Mouse (Mus musculus) kidney, postnatal 0 days (tissue): ENCODE measurements around the gene Nek7. TPM values are rescaled to one million over a fixed set of nuclear protein-coding genes. Genes with fewer than 3 reads are reported as not detected.

Source experiments
- ATAC-seq: fragments of 200-750 bp; cut with Nextera tagmentation; replicated peaks from 2 replicates; pipeline ENCODE4 v1.8.0; 2017; ENCODE audit warnings: low read depth, moderate number of reproducible peaks, moderate TSS enrichment, moderate library complexity; ENCODE audit not compliant: low FRiP score
- DNase-seq: peaks from one replicate; pipeline ENCODE4 v3.0.0-alpha.2; 2016; ENCODE audit warnings: low spot score
- H3K27ac ChIP-seq: fragments of 300-500 bp; sonication (generic); 2 replicates; pipeline ENCODE4 v1.5.1; 2014; ENCODE audit warnings: mild to moderate bottlenecking
- H3K27me3 ChIP-seq: fragments of 300-500 bp; sonication (generic); 2 replicates; pipeline ENCODE4 v1.6.1; 2014; ENCODE audit warnings: low read length, mixed read lengths; ENCODE audit not compliant: insufficient read depth
- H3K36me3 ChIP-seq: fragments of 300-500 bp; sonication (generic); 2 replicates; pipeline ENCODE4 v1.6.1; 2014; ENCODE audit warnings: low read length, mixed read lengths; ENCODE audit not compliant: insufficient read depth
- H3K4me1 ChIP-seq: fragments of 300-500 bp; sonication (generic); replicated peaks from 2 replicates; pipeline ENCODE4 v1.6.1; 2014; ENCODE audit warnings: antibody characterized with exemption, low read length, mixed read lengths; ENCODE audit not compliant: insufficient read depth
- H3K4me2 ChIP-seq: fragments of 300-500 bp; sonication (generic); 2 replicates; pipeline ENCODE4 v1.6.1; 2014; ENCODE audit warnings: mild to moderate bottlenecking, low read length, moderate library complexity, mixed read lengths
- H3K4me3 ChIP-seq: fragments of 300-500 bp; sonication (generic); replicated peaks from 2 replicates; pipeline ENCODE4 v1.5.1; 2014; ENCODE audit warnings: low read depth, low read length
- H3K9ac ChIP-seq: fragments of 300-500 bp; sonication (generic); 2 replicates; pipeline ENCODE4 v1.6.1; 2014; ENCODE audit warnings: low read depth, low read length
- H3K9me3 ChIP-seq: fragments of 300-500 bp; sonication (generic); replicated peaks from 2 replicates; pipeline ENCODE4 v1.6.1; 2016; ENCODE audit warnings: low read length, inconsistent platforms, mixed read lengths
- CTCF ChIP-seq: IDR thresholded peaks from 2 replicates; pipeline ENCODE4 v1.5.1; 2016; ENCODE audit warnings: antibody characterized with exemption, low read depth, mild to moderate bottlenecking, moderate library complexity
- WGBS: fragments of 180-500 bp; shearing (Covaris S2); extraction: QIAGEN DNeasy Blood & Tissue Kit; methylation state at CpG from one replicate; pipeline ENCODE4 v1.1.7; 2014; 5-methylcytosine and 5-hydroxymethylcytosine counted together
- polyA plus RNA-seq: library from polyadenylated mRNA; unstranded; fragments of >200 nt; fragmentation: Nextera tagmentation; extraction: Ambion mirVana; gene quantifications from 2 replicates; pipeline ENCODE4 v1.2.1, GENCODE M21; 2015

Nek7 gene
- polyA plus RNA-seq, 1 experiment from 2014 or later, result 42.8 TPM

GRCm38 (mm10) chr1:138554926-138555325, 65.0 kb downstream of the Nek7 start:
- no peak overlapping the region for H3K27ac ChIP-seq
- H3K4me3 ChIP-seq, result no peak overlapping the region
- 53% methylated on average over 5 of the region's 5 CpGs for WGBS
- H3K9ac ChIP-seq, result no peak overlapping the region
- no peak for TF ChIP-seq CTCF
- ATAC-seq, result 0 out of 2 replicates have a peak, but pooled peaks have one; percentile 36
- no peaks in the 10 kb centered on the region for H3K9me3 ChIP-seq
- H3K27me3 ChIP-seq, result no peaks in the 10 kb centered on the region
- peak; percentile 28 for DNase-seq
- no peak overlapping the region for H3K4me2 ChIP-seq
- H3K36me3 ChIP-seq, result no peaks in the 10 kb centered on the region
- no peaks in the 10 kb centered on the region for H3K4me1 ChIP-seq

GRCm38 (mm10) chr1:138550184-138550583, 69.8 kb downstream of the Nek7 start:
- Histone ChIP-seq H3K4me1 (no peaks in the 10 kb centered on the region), H3K36me3 (no peaks in the 10 kb centered on the region), H3K4me3 (no peak overlapping the region), H3K27me3 (no peaks in the 10 kb centered on the region), H3K9ac (no peak overlapping the region), H3K27ac (no peak overlapping the region), H3K9me3 (no peaks in the 10 kb centered on the region), H3K4me2 (no peak overlapping the region)
- no peak; the same call in 1 of the 2 replicates for ATAC-seq
- WGBS, result 52% methylated on average over 6 of the region's 6 CpGs
- DNase-seq, result peak; percentile 12
- TF ChIP-seq CTCF, result no peak

- Histone ChIP-seq H3K9me3 (no peaks in the 10 kb centered on the region), H3K9ac (no peak overlapping the region), H3K36me3 (no peaks in the 10 kb centered on the region), H3K4me1 (no peaks in the 10 kb centered on the region; the same call in 1 of the 2 replicates), H3K4me2 (no peak overlapping the region), H3K4me3 (no peak overlapping the region), H3K27me3 (no peaks in the 10 kb centered on the region), H3K27ac (no peak overlapping the region; the same call in 1 of the 2 replicates)
- WGBS, result 54% methylated on average over 1 of the region's 1 CpGs
- ATAC-seq, result no peak
- DNase-seq, result no peak
- TF ChIP-seq CTCF, result no peak
Observed at GRCm38 (mm10) chr1:138542170-138542515, 77.8 kb downstream of the Nek7 start.

GRCm38 (mm10) chr1:138541495-138542169, 78.3 kb downstream of the Nek7 start:
- Histone ChIP-seq H3K27ac (no peak overlapping the region; the same call in 1 of the 2 replicates), H3K4me2 (no peak overlapping the region), H3K4me1 (no peaks in the 10 kb centered on the region; the same call in 1 of the 2 replicates), H3K36me3 (no peaks in the 10 kb centered on the region), H3K4me3 (no peak overlapping the region), H3K27me3 (no peaks in the 10 kb centered on the region), H3K9ac (no peak overlapping the region), H3K9me3 (no peaks in the 10 kb centered on the region)
- DNase-seq, result peak; percentile 37
- WGBS, result 51% methylated on average over 8 of the region's 8 CpGs
- no peak for TF ChIP-seq CTCF
- ATAC-seq, result no peak

- Histone ChIP-seq H3K4me1 (no peaks in the 10 kb centered on the region; the same call in 1 of the 2 replicates), H3K9ac (no peak overlapping the region), H3K27ac (peak overlapping the region; percentile 42; the same call in 1 of the 2 replicates), H3K36me3 (no peaks in the 10 kb centered on the region), H3K4me3 (no peak overlapping the region), H3K4me2 (no peak overlapping the region), H3K27me3 (no peaks in the 10 kb centered on the region), H3K9me3 (no peaks in the 10 kb centered on the region)
- ATAC-seq (peak; percentile 57; the same call in 1 of the 2 replicates), DNase-seq (no peak)
- 38% methylated on average over 1 of the region's 1 CpGs for WGBS
- TF ChIP-seq CTCF, result no peak
Observed at GRCm38 (mm10) chr1:138539713-138540112, 80.2 kb downstream of the Nek7 start.

GRCm38 (mm10) chr1:138538217-138538616, 81.7 kb downstream of the Nek7 start:
- Histone ChIP-seq H3K36me3 (no peaks in the 10 kb centered on the region), H3K9ac (no peak overlapping the region), H3K4me2 (no peak overlapping the region), H3K9me3 (no peaks in the 10 kb centered on the region), H3K27me3 (no peaks in the 10 kb centered on the region), H3K27ac (no peak overlapping the region), H3K4me1 (no peaks in the 10 kb centered on the region; the same call in 1 of the 2 replicates), H3K4me3 (no peak overlapping the region)
- no peak for TF ChIP-seq CTCF
- DNase-seq (no peak), ATAC-seq (no peak)
